Mouse (Mus musculus): ENCODE results near the gene Wwtr1.

Gene Wwtr1

GRCm38 (mm10) chr3:57558761-57559160 lies 16.9 kb downstream of the Wwtr1 start:
- no peak for DNase-seq (ENCODE audit: low read depth, low spot score)

- DNase-seq (ENCODE audit: low read depth, low spot score): no peak
Measured at GRCm38 (mm10) chr3:57557408-57557807, 18.3 kb downstream of the Wwtr1 start.

GRCm38 (mm10) chr3:57555560-57555959 lies 20.1 kb downstream of the Wwtr1 start:
- peak; percentile 41 for DNase-seq (ENCODE audit: low read depth, low spot score)

- no peak for DNase-seq (ENCODE audit: low read depth, low spot score)
Measured at GRCm38 (mm10) chr3:57554890-57555239, 20.8 kb downstream of the Wwtr1 start.

GRCm38 (mm10) chr3:57554124-57554889 lies 21.4 kb downstream of the Wwtr1 start:
- DNase-seq (ENCODE audit: low read depth, low spot score): no peak

GRCm38 (mm10) chr3:57553108-57553507 lies 22.6 kb downstream of the Wwtr1 start:
- no peak for DNase-seq (ENCODE audit: low read depth, low spot score)

GRCm38 (mm10) chr3:57551210-57551609 lies 24.5 kb downstream of the Wwtr1 start:
- DNase-seq (ENCODE audit: low read depth, low spot score): no peak

- DNase-seq (ENCODE audit: low read depth, low spot score): peak; percentile 79
Measured at GRCm38 (mm10) chr3:57550468-57551185, 25.1 kb downstream of the Wwtr1 start.

- no peak for DNase-seq (ENCODE audit: low read depth, low spot score)
Measured at GRCm38 (mm10) chr3:57544154-57544553, 31.6 kb downstream of the Wwtr1 start.

GRCm38 (mm10) chr3:57542848-57543380 lies 32.8 kb downstream of the Wwtr1 start:
- DNase-seq (ENCODE audit: low read depth, low spot score): no peak

GRCm38 (mm10) chr3:57541205-57541604 lies 34.5 kb downstream of the Wwtr1 start:
- DNase-seq (ENCODE audit: low read depth, low spot score): no peak

- DNase-seq (ENCODE audit: low read depth, low spot score): no peak
Measured at GRCm38 (mm10) chr3:57540474-57540873, 35.2 kb downstream of the Wwtr1 start.

- DNase-seq (ENCODE audit: low read depth, low spot score): no peak
Measured at GRCm38 (mm10) chr3:57535483-57536185, 40.1 kb downstream of the Wwtr1 start.

GRCm38 (mm10) chr3:57534450-57534849 lies 41.3 kb downstream of the Wwtr1 start:
- DNase-seq (ENCODE audit: low read depth, low spot score): no peak

- no peak for DNase-seq (ENCODE audit: low read depth, low spot score)
Measured at GRCm38 (mm10) chr3:57533876-57534275, 41.8 kb downstream of the Wwtr1 start.

- DNase-seq (ENCODE audit: low read depth, low spot score): no peak
Measured at GRCm38 (mm10) chr3:57532991-57533725, 42.6 kb downstream of the Wwtr1 start.

- DNase-seq (ENCODE audit: low read depth, low spot score): no peak
Measured at GRCm38 (mm10) chr3:57530836-57531235, 44.9 kb downstream of the Wwtr1 start.

GRCm38 (mm10) chr3:57530221-57530620 lies 45.5 kb downstream of the Wwtr1 start:
- DNase-seq (ENCODE audit: low read depth, low spot score): no peak

GRCm38 (mm10) chr3:57527154-57527553 lies 48.6 kb downstream of the Wwtr1 start:
- no peak for DNase-seq (ENCODE audit: low read depth, low spot score)

- DNase-seq (ENCODE audit: low read depth, low spot score): no peak
Measured at GRCm38 (mm10) chr3:57523093-57523492, 52.6 kb downstream of the Wwtr1 start.

GRCm38 (mm10) chr3:57521876-57522275 lies 53.8 kb downstream of the Wwtr1 start:
- DNase-seq (ENCODE audit: low read depth, low spot score): no peak

GRCm38 (mm10) chr3:57519995-57520394 lies 55.7 kb downstream of the Wwtr1 start:
- no peak for DNase-seq (ENCODE audit: low read depth, low spot score)
